Mouse (Mus musculus): ENCODE data around the gene Wbp2.

GRCm38 (mm10) chr11:116130488-116131205 is 43.9 kb upstream of the Wbp2 start, which contains the start of gene Trim65:
- TF ChIP-seq CTCF (IDR thresholded peaks at IDR 0.05; ENCODE audit: insufficient read depth, low read length): peak; percentile 62
- peak; percentile 89 for TF ChIP-seq POLR2A (IDR thresholded peaks at IDR 0.05; ENCODE audit: borderline replicate concordance, extremely low read depth, low read depth, low read length)
